Mouse (Mus musculus) megakaryocyte, embryonic 14.5 days (primary cell): Measurements from ENCODE around the gene Il17f.

Source experiments
- FLI1 ChIP-seq: IDR thresholded peaks from 2 replicates; pipeline ENCODE4 v1.6.1; 2012; ENCODE audit warnings: low read length, inconsistent platforms, mixed read lengths
- GATA1 ChIP-seq: IDR thresholded peaks from 3 replicates; pipeline ENCODE4 v1.6.1; 2012; ENCODE audit warnings: mixed read lengths, low read length, inconsistent platforms, borderline replicate concordance

- TF ChIP-seq GATA1 (no peak), FLI1 (no peak)
Measured at GRCm38 (mm10) chr1:20778366-20778765, 12.1 kb downstream of the Il17f start.
